Mouse (Mus musculus): ENCODE measurements around the gene 2210408I21Rik. TPM values are rescaled to one million over a fixed set of nuclear protein-coding genes. Genes with fewer than 3 reads are reported as not detected.

2210408I21Rik gene
- total RNA-seq (2023): 1 to 10 TPM; 1.5 to 2.0 TPM

DNA sequence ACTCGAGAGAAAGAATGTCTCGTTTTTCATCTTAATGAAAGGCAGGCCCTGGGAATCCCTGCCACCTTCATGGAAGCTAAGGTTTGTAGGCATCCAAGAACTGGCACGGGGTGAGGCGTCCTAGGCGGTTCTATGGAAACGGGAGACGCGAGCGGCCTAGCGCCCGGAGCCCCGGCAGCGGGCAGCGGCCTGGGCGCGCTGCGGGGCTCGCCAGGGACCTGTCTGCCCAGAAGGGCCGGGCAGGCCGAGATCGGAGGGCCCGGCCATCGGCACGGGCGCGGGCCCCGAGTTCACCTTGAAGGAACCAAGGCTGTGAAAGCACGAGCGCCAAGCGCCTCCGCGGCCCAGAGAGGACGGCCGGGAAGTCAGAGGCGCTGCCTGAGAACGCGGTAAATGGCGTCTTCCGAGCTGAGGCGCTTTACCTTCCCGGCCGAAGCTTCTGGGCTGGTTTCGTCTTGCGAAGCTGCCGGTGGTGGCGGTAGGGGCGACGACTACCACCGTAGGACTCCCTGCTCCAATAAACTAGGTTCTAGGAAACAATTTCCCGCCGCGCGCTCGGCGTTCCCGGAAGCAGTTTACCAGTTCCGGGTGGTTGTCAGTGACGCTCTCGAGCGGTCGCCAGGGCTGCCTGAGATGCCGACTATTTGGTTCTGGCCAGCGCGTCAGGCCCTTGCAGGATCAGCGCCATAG, at the start of gene 2210408I21Rik, which contains the start of gene Slf1:
Gene 2210408I21Rik (plus strand): TSS at position 610 of the 690 bp plus-strand sequence.
Gene Slf1 (minus strand): TSS at position 543 of the 690 bp plus-strand sequence.

Other genes with a start within 250 kb of the 2210408I21Rik start
- 10 to 100 TPM; 15.8 to 16.3 TPM for gene Slf1, start 67 bp upstream of the 2210408I21Rik start, total RNA-seq (2023)